25 mouse cellular contexts compared by ENCODE assay signal in genomic region chr11:8530036-8530435, GRCm38 (mm10).
"Had no signal": no experiment of that assay in that cellular context is flagged by ENCODE, and none has a peak within 500 bp of the region (broad histone marks: within the 10 kb centered on the region; RNA-seq: fewer than 3 reads in every experiment).

No protein-coding gene starts in this region.

- H3K4me3 ChIP-seq: heart, adult 2 months; heart, embryonic 13.5 days; heart, embryonic 15.5 days; hindbrain, embryonic 10.5 days; hindbrain, embryonic 12.5 days; intestine, embryonic 15.5 days; kidney, embryonic 15.5 days; left cerebral cortex, adult 2 months; limb, embryonic 10.5 days; limb, embryonic 12.5 days; liver, embryonic 13.5 days; liver, embryonic 15.5 days had no signal

- H3K36me3 ChIP-seq: hindbrain, embryonic 12.5 days; liver, embryonic 13.5 days had no signal

- DNase-seq: gastrocnemius, postnatal 14 days; gastrocnemius, postnatal 36 days; heart, adult 11 months; heart, adult 2 months; heart, postnatal 14 days; heart, postnatal 4 days; kidney, adult 2 months; kidney, adult 9 months; kidney, postnatal 14 days; kidney, postnatal 36 days; layer of hippocampus, adult 9-11 months; liver; liver, embryonic 13.5 days had no signal

- H3K27ac ChIP-seq: heart, adult 2 months; heart, embryonic 13.5 days; heart, embryonic 15.5 days; hindbrain, embryonic 10.5 days; hindbrain, embryonic 12.5 days; hindbrain, embryonic 14.5 days; intestine, embryonic 15.5 days; kidney, embryonic 15.5 days; kidney, postnatal 0 days; left cerebral cortex, adult 2 months; limb, embryonic 10.5 days; limb, embryonic 12.5 days; liver, embryonic 13.5 days; liver, embryonic 15.5 days had no signal

- H3K27me3 ChIP-seq: heart, embryonic 13.5 days; heart, embryonic 15.5 days; hindbrain, embryonic 12.5 days; intestine, embryonic 15.5 days; kidney, embryonic 15.5 days; limb, embryonic 12.5 days; liver, embryonic 13.5 days; liver, embryonic 15.5 days had no signal

- H3K4me1 ChIP-seq: limb, embryonic 10.5 days; limb, embryonic 12.5 days; liver, embryonic 13.5 days; liver, embryonic 15.5 days had no signal
